Mouse (Mus musculus) MEL (cell line): ENCODE data around the gene Fndc5. TPM values are rescaled to one million over a fixed set of nuclear protein-coding genes. Genes with fewer than 3 reads are reported as not detected.

Experiments
- DNase-seq: peaks from one replicate; pipeline ENCODE4 v3.0.0; 2011; ENCODE audit warnings: low read depth, low spot score
- H3K27ac ChIP-seq: 2 replicates; pipeline ENCODE4 v1.5.1; 2012; ENCODE audit warnings: low read depth, mild to moderate bottlenecking, control low read depth, low read length, moderate library complexity; ENCODE audit not compliant: control insufficient read depth
- H3K27me3 ChIP-seq, 2 experiments: fragments of 150-350 bp in 1 of 2; sonication (generic) in 1 of 2; 2 replicates each; pipeline ENCODE4 v1.6.1; 2012; ENCODE audit warnings: low read length in 2 of 2, mild to moderate bottlenecking in 2 of 2, improper control_type of control experiment in 1 of 2, moderate library complexity in 1 of 2; ENCODE audit not compliant: insufficient read depth in 2 of 2, control insufficient read depth in 1 of 2
- H3K36me3 ChIP-seq, 2 experiments: 2 replicates each; pipeline ENCODE4 v1.6.1; 2012 to 2014; ENCODE audit warnings: low read length in 2 of 2, improper control_type of control experiment in 1 of 2, inconsistent platforms in 1 of 2, mild to moderate bottlenecking in 1 of 2; ENCODE audit not compliant: insufficient read depth in 2 of 2, control insufficient read depth in 1 of 2
- H3K4me1 ChIP-seq, 2 experiments: fragments of 150-350 bp in 1 of 2; sonication (generic) in 1 of 2; 2 replicates each; pipeline ENCODE4 v1.6.1; 2012; ENCODE audit warnings: low read length in 2 of 2, improper control_type of control experiment in 1 of 2, mild to moderate bottlenecking in 1 of 2; ENCODE audit not compliant: insufficient read depth in 2 of 2, control insufficient read depth in 1 of 2
- H3K4me3 ChIP-seq, 2 experiments: fragments of 150-350 bp in 1 of 2; sonication (generic) in 1 of 2; 2 replicates each; pipeline ENCODE4 v1.5.1; 2012; ENCODE audit warnings: low read depth in 2 of 2, low read length in 2 of 2, mild to moderate bottlenecking in 2 of 2, moderate library complexity in 2 of 2, control low read depth in 1 of 2, improper control_type of control experiment in 1 of 2; ENCODE audit not compliant: control insufficient read depth in 1 of 2, insufficient read depth in 1 of 2
- H3K79me2 ChIP-seq: 2 replicates; pipeline ENCODE4 v1.6.1; 2012; ENCODE audit warnings: mild to moderate bottlenecking, low read length, moderate library complexity; ENCODE audit not compliant: control insufficient read depth, poor library complexity, insufficient read depth
- H3K9ac ChIP-seq: 2 replicates; pipeline ENCODE4 v1.6.1; 2012; ENCODE audit warnings: low read depth, mild to moderate bottlenecking, control low read depth, low read length, moderate library complexity; ENCODE audit not compliant: control insufficient read depth, poor library complexity, severe bottlenecking
- H3K9me3 ChIP-seq: fragments of 150-350 bp; sonication (generic); replicated peaks from 2 replicates; pipeline ENCODE4 v1.6.1; 2012; ENCODE audit warnings: mild to moderate bottlenecking, low read length, improper control_type of control experiment, moderate library complexity; ENCODE audit not compliant: insufficient read depth
- BHLHE40 ChIP-seq: IDR thresholded peaks from 2 replicates; pipeline ENCODE4 v1.6.1; 2012; ENCODE audit warnings: low read depth, mild to moderate bottlenecking, inconsistent platforms, low read length, improper control_type of control experiment, borderline replicate concordance
- CHD1 ChIP-seq: IDR thresholded peaks from 2 replicates; pipeline ENCODE4 v1.6.1; 2012; ENCODE audit warnings: low read depth, mild to moderate bottlenecking, inconsistent platforms, low read length, improper control_type of control experiment
- CTCF ChIP-seq, 3 experiments: IDR thresholded peaks in 2 of 3; conservative IDR thresholded peaks in 1 of 3; 2 replicates each; pipeline ENCODE4 v1.5.1; 2011 to 2012; ENCODE audit warnings: low read length in 3 of 3, low read depth in 2 of 3, mild to moderate bottlenecking in 2 of 3, improper control_type of control experiment in 1 of 3, inconsistent platforms in 1 of 3, mixed read lengths in 1 of 3, moderate library complexity in 1 of 3; ENCODE audit not compliant: control insufficient read depth in 1 of 3, insufficient read depth in 1 of 3, poor library complexity in 1 of 3, severe bottlenecking in 1 of 3
- E2F4 ChIP-seq: IDR thresholded peaks from 2 replicates; pipeline ENCODE4 v1.6.1; 2011; ENCODE audit warnings: low read depth, low read length, improper control_type of control experiment, borderline replicate concordance
- EP300 ChIP-seq, 2 experiments: IDR thresholded peaks; 2 replicates each; pipeline ENCODE4 v1.6.1; 2011; ENCODE audit warnings: improper control_type of control experiment in 2 of 2, low read length in 2 of 2, low read depth in 1 of 2, mild to moderate bottlenecking in 1 of 2
- GABPA ChIP-seq: IDR thresholded peaks from 2 replicates; pipeline ENCODE4 v1.6.1; 2012; ENCODE audit warnings: low read depth, mild to moderate bottlenecking, inconsistent platforms, low read length, improper control_type of control experiment, moderate library complexity
- GATA1 ChIP-seq: IDR thresholded peaks from 2 replicates; pipeline ENCODE4 v1.6.1; 2011; ENCODE audit warnings: low read depth, low read length, improper control_type of control experiment
- HCFC1 ChIP-seq: IDR thresholded peaks from 2 replicates; pipeline ENCODE4 v1.6.1; 2012; ENCODE audit warnings: low read depth, mild to moderate bottlenecking, inconsistent platforms, low read length, improper control_type of control experiment, moderate library complexity
- JUND ChIP-seq: IDR thresholded peaks from 2 replicates; pipeline ENCODE4 v1.6.1; 2011; ENCODE audit warnings: low read depth, mild to moderate bottlenecking, improper control_type of control experiment, low read length
- KAT2A ChIP-seq: conservative IDR thresholded peaks from 2 replicates; pipeline ENCODE4 v1.6.1; 2012; ENCODE audit warnings: low read depth, low read length, improper control_type of control experiment, inconsistent platforms
- MAFK ChIP-seq: IDR thresholded peaks from 2 replicates; pipeline ENCODE4 v1.6.1; 2011; ENCODE audit warnings: low read depth, mild to moderate bottlenecking, low read length, improper control_type of control experiment, borderline replicate concordance
- MAX ChIP-seq: IDR thresholded peaks from 2 replicates; pipeline ENCODE4 v1.6.1; 2011; ENCODE audit warnings: low read length, improper control_type of control experiment
- MAZ ChIP-seq: IDR thresholded peaks from 2 replicates; pipeline ENCODE4 v1.6.1; 2012; ENCODE audit warnings: low read depth, mild to moderate bottlenecking, inconsistent platforms, low read length, improper control_type of control experiment
- MYB ChIP-seq: IDR thresholded peaks from 2 replicates; pipeline ENCODE4 v1.6.1; 2011; ENCODE audit warnings: mild to moderate bottlenecking, low read depth, low read length, improper control_type of control experiment
- MYC ChIP-seq: IDR thresholded peaks from 2 replicates; pipeline ENCODE4 v1.6.1; 2011; ENCODE audit warnings: low read depth, mild to moderate bottlenecking, low read length, improper control_type of control experiment, moderate library complexity
- NELFE ChIP-seq: IDR thresholded peaks from 2 replicates; pipeline ENCODE4 v1.6.1; 2011; ENCODE audit warnings: low read depth, low read length, improper control_type of control experiment
- POLR2A ChIP-seq, 2 experiments: IDR thresholded peaks; 2 replicates each; pipeline ENCODE4 v1.6.1; 2011 to 2012; ENCODE audit warnings: low read length in 2 of 2, mild to moderate bottlenecking in 2 of 2, control low read depth in 1 of 2, improper control_type of control experiment in 1 of 2, low read depth in 1 of 2, moderate library complexity in 1 of 2; ENCODE audit not compliant: control insufficient read depth in 1 of 2, insufficient read depth in 1 of 2, poor library complexity in 1 of 2
- POLR2AphosphoS2 ChIP-seq: IDR thresholded peaks from 2 replicates; pipeline ENCODE4 v1.6.1; 2011; ENCODE audit warnings: low read length, improper control_type of control experiment
- POLR2AphosphoS5 ChIP-seq: IDR thresholded peaks from 2 replicates; pipeline ENCODE4 v1.6.1; 2012; ENCODE audit warnings: low read depth, borderline replicate concordance, mild to moderate bottlenecking, inconsistent platforms, low read length, moderate library complexity, mixed read lengths
- RAD21 ChIP-seq: IDR thresholded peaks from 2 replicates; pipeline ENCODE4 v1.6.1; 2011; ENCODE audit warnings: mild to moderate bottlenecking, low read depth, low read length, improper control_type of control experiment
- SIN3A ChIP-seq: IDR thresholded peaks from 2 replicates; pipeline ENCODE4 v1.6.1; 2012; ENCODE audit warnings: low read length, improper control_type of control experiment, inconsistent platforms
- SMC3 ChIP-seq: IDR thresholded peaks from 2 replicates; pipeline ENCODE4 v1.6.1; 2011; ENCODE audit warnings: low read depth, low read length, improper control_type of control experiment
- TAL1 ChIP-seq: IDR thresholded peaks from 2 replicates; pipeline ENCODE4 v1.6.1; 2012; ENCODE audit warnings: mild to moderate bottlenecking, inconsistent platforms, low read length, moderate library complexity, mixed read lengths
- TBP ChIP-seq: IDR thresholded peaks from 2 replicates; pipeline ENCODE4 v1.8.0; 2011; ENCODE audit warnings: low read depth, low read length, improper control_type of control experiment
- UBTF ChIP-seq: IDR thresholded peaks from 2 replicates; pipeline ENCODE4 v1.6.1; 2012; ENCODE audit warnings: low read depth, mild to moderate bottlenecking, inconsistent platforms, low read length, improper control_type of control experiment, moderate library complexity, borderline replicate concordance; ENCODE audit not compliant: insufficient read depth
- USF1 ChIP-seq: IDR thresholded peaks from 2 replicates; pipeline ENCODE4 v1.6.1; 2014; ENCODE audit warnings: low read depth, mild to moderate bottlenecking, inconsistent platforms, low read length, improper control_type of control experiment, moderate library complexity
- USF2 ChIP-seq, 2 experiments: IDR thresholded peaks; 2 replicates each; pipeline ENCODE4 v1.6.1; 2011 to 2012; ENCODE audit warnings: improper control_type of control experiment in 2 of 2, low read length in 2 of 2, borderline replicate concordance in 1 of 2, inconsistent platforms in 1 of 2, low read depth in 1 of 2, mild to moderate bottlenecking in 1 of 2; ENCODE audit not compliant: insufficient read depth in 1 of 2
- ZKSCAN1 ChIP-seq: IDR thresholded peaks from 2 replicates; pipeline ENCODE4 v1.6.1; 2012; ENCODE audit warnings: low read depth, mild to moderate bottlenecking, inconsistent platforms, low read length, improper control_type of control experiment, moderate library complexity
- ZMIZ1 ChIP-seq: IDR thresholded peaks from 2 replicates; pipeline ENCODE4 v1.6.1; 2012; ENCODE audit warnings: low read depth, mild to moderate bottlenecking, inconsistent platforms, low read length, improper control_type of control experiment, moderate library complexity
- polyA plus RNA-seq, 2 experiments: library from polyadenylated mRNA; stranded (reverse) in 1 of 2; unstranded in 1 of 2; fragments of >175 nt in 1 of 2; fragments of >200 nt in 1 of 2; gene quantifications; 2 replicates each; pipeline versions ENCODE4 v1.2.1 to v1.2.4; 2012; ENCODE audit warnings: low replicate concordance in 2 of 2, low read depth in 1 of 2; ENCODE audit not compliant: insufficient read length in 2 of 2, insufficient read depth in 1 of 2, missing spikeins in 1 of 2
- total RNA-seq: library from RNA; depleted of rRNA; stranded (reverse); fragments of 300-350 nt; gene quantifications from 2 replicates; pipeline ENCODE4 v1.2.3, GENCODE M21; 2012

Fndc5 gene
- total and polyA plus RNA-seq, 3 experiments, result 15.8 to 123 (median 35.9) TPM

- TF ChIP-seq NELFE (no peak), KAT2A (no peak), CTCF (IDR thresholded peaks at IDR 0.05 in 2 of 3, conservative IDR thresholded peaks at IDR 0.05 in 1 of 3; ENCODE audit: control insufficient read depth in 1 of 3, insufficient read depth in 1 of 3, low read depth in 2 of 3, low read length in 3 of 3, poor library complexity in 1 of 3, severe bottlenecking in 1 of 3) (no peak), JUND (no peak), CHD1 (no peak; the same call in 1 of the 2 replicates), MAFK (no peak), EP300 (IDR thresholded peaks at IDR 0.05; ENCODE audit: low read depth in 1 of 2, low read length in 2 of 2) (no peak; a peak in 1 of 4 replicates), USF1 (no peak), BHLHE40 (peak; percentile 94), MAX (0 out of 2 replicates have a peak, but pooled peaks have one; percentile 27), TBP (no peak), GATA1 (peak; percentile 13; the same call in 1 of the 2 replicates), ZMIZ1 (no peak), POLR2AphosphoS5 (no peak), GABPA (no peak), UBTF (no peak), E2F4 (no peak), RAD21 (no peak), POLR2A (IDR thresholded peaks at IDR 0.05; ENCODE audit: control insufficient read depth in 1 of 2, insufficient read depth in 1 of 2, low read depth in 1 of 2, low read length in 2 of 2, poor library complexity in 1 of 2) (no peak)
Observed at GRCm38 (mm10) chr4:129137392-129138321, 858 bp downstream of the Fndc5 start (continued).

GRCm38 (mm10) chr4:129139642-129140041 lies 2.8 kb downstream of the Fndc5 start:
- Histone ChIP-seq H3K4me3 (no peak overlapping the region), H3K9ac (no peak overlapping the region), H3K79me2 (peaks cover 3% of the 10 kb centered on the region; the same call in 1 of the 2 replicates), H3K9me3 (no peaks in the 10 kb centered on the region), H3K27ac (peak overlapping the region; percentile 70), H3K27me3 (no peaks in the 10 kb centered on the region), H3K4me1 (peaks cover 35 to 59% of the 10 kb centered on the region in 2 experiments), H3K36me3 (peaks cover 0 to 48% of the 10 kb centered on the region in 2 experiments; a peak in 2 of 4 replicates)
- peak; percentile 70 for DNase-seq
- TF ChIP-seq CTCF (IDR thresholded peaks at IDR 0.05 in 2 of 3, conservative IDR thresholded peaks at IDR 0.05 in 1 of 3; ENCODE audit: control insufficient read depth in 1 of 3, insufficient read depth in 1 of 3, low read depth in 2 of 3, low read length in 3 of 3, poor library complexity in 1 of 3, severe bottlenecking in 1 of 3) (no peak), ZKSCAN1 (no peak), MYC (no peak), EP300 (IDR thresholded peaks at IDR 0.05; ENCODE audit: low read depth in 1 of 2, low read length in 2 of 2) (peak; percentile 62 to 76; a peak in 3 of 4 replicates), GATA1 (peak; percentile 64; the same call in 1 of the 2 replicates), POLR2AphosphoS2 (no peak), POLR2A (IDR thresholded peaks at IDR 0.05; ENCODE audit: control insufficient read depth in 1 of 2, insufficient read depth in 1 of 2, low read depth in 1 of 2, low read length in 2 of 2, poor library complexity in 1 of 2) (no peak), RAD21 (no peak), NELFE (no peak), JUND (no peak), UBTF (no peak), USF2 (IDR thresholded peaks at IDR 0.05; ENCODE audit: borderline replicate concordance in 1 of 2, insufficient read depth in 1 of 2, low read depth in 1 of 2, low read length in 2 of 2) (no peak), MAZ (no peak), E2F4 (no peak), MAX (no peak), HCFC1 (0 out of 2 replicates have a peak, but pooled peaks have one; percentile 13), TBP (no peak), KAT2A (no peak), TAL1 (peak; percentile 85), SIN3A (peak; percentile 43; the same call in 1 of the 2 replicates), ZMIZ1 (no peak), MYB (no peak), SMC3 (no peak)
